Mouse (Mus musculus) layer of hippocampus, adult 8-10 months (tissue): ENCODE results near the gene Aym1. TPM values are rescaled to one million over a fixed set of nuclear protein-coding genes. Genes with fewer than 3 reads are reported as not detected.

ENCODE experiments used
- DNase-seq, 2 experiments: peaks; one replicate each; pipeline ENCODE4 v3.0.0; 2022; ENCODE audit warnings: low spot score in 2 of 2
- microRNA-seq, 2 experiments: library from miRNA; unstranded; fragments of <30 nt; microRNA quantifications; one replicate each; pipeline ENCODE4 v1.2.0; 2022
- total RNA-seq, 4 experiments: library from RNA; stranded (reverse); gene quantifications; 2 replicates each; pipeline ENCODE4 v1.2.4; 2022

The Aym1 gene
- total RNA-seq, 4 experiments from 2014 or later = not detected

DNA sequence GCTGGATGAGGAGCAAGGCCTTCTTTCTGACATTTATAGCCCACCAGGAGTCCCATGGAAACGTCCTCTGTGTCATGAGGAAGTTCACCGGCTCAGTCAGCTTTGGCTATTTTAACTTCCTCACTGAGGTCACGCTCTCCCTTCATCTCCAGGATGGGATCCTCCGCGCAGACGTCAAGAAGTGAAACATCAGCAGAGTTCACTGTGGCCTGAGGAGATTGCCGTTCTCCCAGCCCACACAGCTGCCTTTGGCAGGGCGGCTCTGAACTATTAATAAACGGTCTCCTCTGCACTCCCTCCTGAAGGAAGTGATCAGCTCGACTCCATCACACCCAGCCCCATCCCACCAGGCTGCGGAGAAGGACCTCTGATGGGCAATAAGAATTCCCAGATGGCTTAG lies 45.6 kb downstream of the Aym1 start:
- DNase-seq = no peak

DNA sequence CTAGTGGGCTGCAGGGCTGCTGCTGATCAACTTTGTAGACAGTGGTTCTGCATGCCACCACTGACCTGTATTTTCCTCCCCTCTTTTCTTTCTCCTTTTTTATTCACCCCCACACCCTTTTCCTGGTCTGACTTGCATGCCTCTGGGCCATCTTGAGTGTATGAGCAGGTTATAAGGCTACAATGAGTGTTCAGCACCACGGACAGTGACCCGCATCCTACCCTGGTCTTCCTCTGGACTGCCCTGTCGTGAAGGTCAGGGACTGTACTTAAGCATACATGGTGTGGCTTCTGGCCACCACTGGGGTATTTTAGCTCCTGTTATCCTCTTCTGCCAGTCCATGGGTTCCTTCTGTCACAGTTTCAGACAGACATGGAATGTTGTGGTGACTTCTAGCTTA lies 50.3 kb downstream of the Aym1 start:
- no peak for DNase-seq

Small RNA genes within 50 kb of the gene (microRNA-seq; reads per million reads assigned to microRNA genes)
- 0 reads per million in 2 experiments for gene Mir7229
- 0 reads per million in 2 experiments for gene Mir7230

Other genes with a start within 250 kb of the Aym1 start
- gene 2900026A02Rik, start 136.1 kb upstream of the Aym1 start, total RNA-seq = 10 to 100 TPM; 56.0 to 66.0 (median 61.1) TPM
- gene Tmem211, start 130.4 kb upstream of the Aym1 start, total RNA-seq = not detected
- gene Sgsm1, start 46.5 kb upstream of the Aym1 start, total RNA-seq = 100 to 1,000 TPM in 1 of 4 experiments, 10 to 100 TPM in 3; 77.8 to 102 (median 87.4) TPM
- gene Wscd2, start 133.0 kb downstream of the Aym1 start, total RNA-seq = 10 to 100 TPM; 64.7 to 84.8 (median 76.0) TPM